Mouse (Mus musculus): ENCODE data around the gene Igf2r. TPM values are rescaled to one million over a fixed set of nuclear protein-coding genes. Genes with fewer than 3 reads are reported as not detected.

Igf2r gene
- total and polyA plus RNA-seq, 3 experiments, result 25.6 to 61.8 (median 34.6) TPM

DNA sequence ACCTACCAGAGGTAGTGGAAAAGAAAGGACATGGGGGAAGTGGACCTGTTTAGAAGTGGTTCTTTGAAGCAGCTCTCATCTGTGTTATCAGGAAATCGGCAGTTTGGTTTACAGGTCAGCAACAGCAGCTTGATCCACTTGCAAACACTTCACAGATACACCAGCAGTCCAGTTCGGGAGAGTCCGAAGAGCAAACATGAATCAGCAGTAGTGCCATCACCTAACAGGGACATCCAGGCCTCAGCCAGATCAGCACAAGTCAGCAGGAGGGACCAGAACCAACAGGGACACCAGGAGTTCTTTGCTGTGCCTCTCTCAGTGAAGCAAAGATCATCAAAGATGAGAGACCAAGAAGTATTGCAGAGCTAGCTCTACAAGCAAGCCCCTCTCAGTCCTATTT is 45.0 kb upstream of the Igf2r start:
- Histone ChIP-seq H3K27me3 (replicated peaks) (no peaks in the 10 kb centered on the region), H3K9ac (ENCODE audit: insufficient read depth, low read depth) (no peak overlapping the region), H3K9me3 (replicated peaks; ENCODE audit: low read length) (peaks cover 52% of the 10 kb centered on the region), H3K4me1 (ENCODE audit: control insufficient read depth in 1 of 2, insufficient read depth in 2 of 2) (peaks cover 0 to 8% of the 10 kb centered on the region in 2 experiments; a peak in 2 of 4 replicates), H3K4me3 (replicated peaks in 1 of 3; ENCODE audit: low read depth in 2 of 3, low read length in 2 of 3, poor library complexity in 1 of 3) (no peak overlapping the region), H3K36me3 (replicated peaks in 1 of 2; ENCODE audit: control insufficient read depth in 1 of 2, insufficient read depth in 1 of 2, low read length in 1 of 2) (peaks cover 5 to 47% of the 10 kb centered on the region in 2 experiments), H3K27ac (ENCODE audit: insufficient read depth, low read depth) (no peak overlapping the region), H3K79me2 (replicated peaks; ENCODE audit: control insufficient read depth, extremely low read depth, insufficient read depth, poor library complexity, severe bottlenecking) (no peaks in the 10 kb centered on the region), H3K4me2 (ENCODE audit: insufficient read depth, low read depth, poor library complexity, severe bottlenecking) (no peak overlapping the region)
- no peak for DNase-seq (ENCODE audit: extremely low read depth)
- dilution Hi-C loops (cut with MboI; ENCODE audit: extremely low pct_ligation_motif_present, extremely low pct_unique_long_range_greater_than_20kb, low sequenced_read_pairs) (no loop called here), in situ Hi-C loops (cut with MboI; ENCODE audit: low pct_ligation_motif_present, low pct_unique_long_range_greater_than_20kb, low sequenced_read_pairs) (loop anchor here (10.0 kb wide), 1 partner anchor 280 kb away; no protein-coding TSS in a partner anchor)
- TF ChIP-seq ZMIZ1 (IDR thresholded peaks at IDR 0.05; ENCODE audit: low read depth, low read length), result no peak
- TF ChIP-seq EP300 (IDR thresholded peaks at IDR 0.05; ENCODE audit: low read length), result no peak
- no peak for TF ChIP-seq USF1 (IDR thresholded peaks at IDR 0.05; ENCODE audit: low read depth, low read length)
- TF ChIP-seq KAT2A (IDR thresholded peaks at IDR 0.05; ENCODE audit: insufficient replicate concordance, low read length), result no peak
- no peak for TF ChIP-seq RCOR1 (conservative IDR thresholded peaks at IDR 0.05; ENCODE audit: low read depth, low read length)
- TF ChIP-seq ZKSCAN1 (IDR thresholded peaks at IDR 0.05; ENCODE audit: borderline replicate concordance, low read depth, low read length), result no peak
- no peak for TF ChIP-seq SIN3A (IDR thresholded peaks at IDR 0.05; ENCODE audit: low read length)
- no peak for TF ChIP-seq POLR2A (IDR thresholded peaks at IDR 0.05; ENCODE audit: low read depth, low read length)
- no peak for TF ChIP-seq USF2 (conservative IDR thresholded peaks at IDR 0.05; ENCODE audit: low read depth, low read length)
- no peak for TF ChIP-seq ETS1 (conservative IDR thresholded peaks at IDR 0.05; ENCODE audit: low read depth, low read length)
- no peak for TF ChIP-seq CTCF (conservative IDR thresholded peaks at IDR 0.05 in 1 of 2, IDR thresholded peaks at IDR 0.05 in 1 of 2; ENCODE audit: low read depth in 2 of 2, low read length in 2 of 2)
- no peak for TF ChIP-seq UBTF (IDR thresholded peaks at IDR 0.05; ENCODE audit: low read depth, low read length)

DNA sequence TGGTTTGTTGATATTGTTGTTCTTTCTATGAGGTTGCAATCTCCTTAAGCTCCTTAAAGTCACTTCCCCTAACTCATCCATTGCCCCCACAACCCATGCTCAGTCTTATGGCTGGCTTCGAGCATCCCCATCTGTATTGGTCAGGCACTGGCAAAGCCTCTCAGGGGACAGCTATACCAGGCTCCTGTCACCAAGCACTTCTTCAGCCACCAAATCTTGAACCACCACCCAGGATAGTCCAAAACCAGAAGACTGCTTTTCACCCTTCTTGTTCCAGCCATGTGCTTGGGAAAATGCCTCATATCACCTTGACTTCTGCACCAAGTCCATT is 41.5 kb upstream of the Igf2r start:
- Histone ChIP-seq H3K27ac (ENCODE audit: insufficient read depth, low read depth) (no peak overlapping the region), H3K4me3 (replicated peaks in 1 of 3; ENCODE audit: low read depth in 2 of 3, low read length in 2 of 3, poor library complexity in 1 of 3) (no peak overlapping the region), H3K9ac (ENCODE audit: insufficient read depth, low read depth) (no peak overlapping the region), H3K36me3 (replicated peaks in 1 of 2; ENCODE audit: control insufficient read depth in 1 of 2, insufficient read depth in 1 of 2, low read length in 1 of 2) (peaks cover 5 to 29% of the 10 kb centered on the region in 2 experiments), H3K27me3 (replicated peaks) (no peaks in the 10 kb centered on the region), H3K9me3 (replicated peaks; ENCODE audit: low read length) (peaks cover 23% of the 10 kb centered on the region), H3K79me2 (replicated peaks; ENCODE audit: control insufficient read depth, extremely low read depth, insufficient read depth, poor library complexity, severe bottlenecking) (no peaks in the 10 kb centered on the region), H3K4me2 (ENCODE audit: insufficient read depth, low read depth, poor library complexity, severe bottlenecking) (no peak overlapping the region), H3K4me1 (ENCODE audit: control insufficient read depth in 1 of 2, insufficient read depth in 2 of 2) (no peaks in the 10 kb centered on the region; a peak in 1 of 4 replicates)
- DNase-seq (ENCODE audit: extremely low read depth), result no peak
- dilution Hi-C loops (cut with MboI; ENCODE audit: extremely low pct_ligation_motif_present, extremely low pct_unique_long_range_greater_than_20kb, low sequenced_read_pairs) (no loop called here), in situ Hi-C loops (cut with MboI; ENCODE audit: low pct_ligation_motif_present, low pct_unique_long_range_greater_than_20kb, low sequenced_read_pairs) (loop anchor here (10.0 kb wide), 1 partner anchor 276 kb away; no protein-coding TSS in a partner anchor)
- TF ChIP-seq RAD21 (IDR thresholded peaks at IDR 0.05; ENCODE audit: low read depth, low read length), result no peak
- no peak for TF ChIP-seq NRF1 (IDR thresholded peaks at IDR 0.05; ENCODE audit: low read depth, low read length)
- TF ChIP-seq CTCF (conservative IDR thresholded peaks at IDR 0.05 in 1 of 2, IDR thresholded peaks at IDR 0.05 in 1 of 2; ENCODE audit: low read depth in 2 of 2, low read length in 2 of 2), result no peak
- no peak for TF ChIP-seq HCFC1 (IDR thresholded peaks at IDR 0.05; ENCODE audit: low read depth, low read length)
- no peak for TF ChIP-seq SMC3 (IDR thresholded peaks at IDR 0.05; ENCODE audit: low read depth, low read length)
- TF ChIP-seq USF2 (conservative IDR thresholded peaks at IDR 0.05; ENCODE audit: low read depth, low read length), result no peak
- no peak for TF ChIP-seq UBTF (IDR thresholded peaks at IDR 0.05; ENCODE audit: low read depth, low read length)
- TF ChIP-seq MAFK (IDR thresholded peaks at IDR 0.05; ENCODE audit: insufficient replicate concordance, low read length), result no peak
- TF ChIP-seq MYC (IDR thresholded peaks at IDR 0.05; ENCODE audit: low read depth, low read length), result no peak
- TF ChIP-seq JUN (IDR thresholded peaks at IDR 0.05; ENCODE audit: insufficient read depth, low read depth, low read length), result no peak
- no peak for TF ChIP-seq POLR2A (IDR thresholded peaks at IDR 0.05; ENCODE audit: low read depth, low read length)
- TF ChIP-seq BHLHE40 (IDR thresholded peaks at IDR 0.05; ENCODE audit: low read depth, low read length), result no peak
- no peak for TF ChIP-seq MEF2A (IDR thresholded peaks at IDR 0.05; ENCODE audit: borderline replicate concordance, low read depth, low read length)
- no peak for TF ChIP-seq RCOR1 (conservative IDR thresholded peaks at IDR 0.05; ENCODE audit: low read depth, low read length)
- TF ChIP-seq MXI1 (IDR thresholded peaks at IDR 0.05; ENCODE audit: low read depth, low read length), result no peak
- no peak for TF ChIP-seq ETS1 (conservative IDR thresholded peaks at IDR 0.05; ENCODE audit: low read depth, low read length)
- no peak for TF ChIP-seq ELF1 (IDR thresholded peaks at IDR 0.05; ENCODE audit: low read depth, low read length)
- no peak for TF ChIP-seq ZKSCAN1 (IDR thresholded peaks at IDR 0.05; ENCODE audit: borderline replicate concordance, low read depth, low read length)
